Mouse (Mus musculus): Measurements from ENCODE around the gene Zbtb44.
A peak's percentile ranks its signal among the peaks of the same experiment; 100 is the strongest.

Zbtb44 gene

GRCm38 (mm10) chr9:31070706-31071105 lies 40.3 kb downstream of the Zbtb44 start:
- no peak for DNase-seq (ENCODE audit: low spot score in 2 of 2)

GRCm38 (mm10) chr9:31072256-31072655 lies 41.8 kb downstream of the Zbtb44 start:
- no peak for DNase-seq (ENCODE audit: low spot score in 2 of 2)

DNA sequence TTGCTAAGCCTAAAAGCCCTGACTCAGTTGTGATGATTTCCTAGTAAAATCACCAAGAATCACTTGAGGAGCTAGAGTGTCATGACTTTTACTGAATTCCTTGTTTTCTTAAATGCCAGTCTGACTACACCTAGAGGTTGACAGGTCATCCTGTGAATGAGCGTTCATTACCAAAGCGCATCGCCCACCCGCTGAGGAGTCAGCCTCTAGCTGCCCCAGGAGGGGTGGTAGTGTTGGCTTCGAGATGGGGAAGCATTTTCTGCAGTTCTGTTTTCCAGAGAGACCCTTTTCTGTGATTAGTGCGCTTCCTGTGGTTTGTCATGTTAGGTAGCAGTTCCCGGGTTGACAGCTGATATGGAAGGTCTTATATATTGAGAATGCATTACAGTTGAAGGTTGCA lies 43.4 kb downstream of the Zbtb44 start:
- no peak for DNase-seq (ENCODE audit: low spot score in 2 of 2)

- no peak for DNase-seq (ENCODE audit: low spot score in 2 of 2)
These were observed 44.4 kb downstream of the Zbtb44 start for GRCm38 (mm10) chr9:31074836-31075235.

DNA sequence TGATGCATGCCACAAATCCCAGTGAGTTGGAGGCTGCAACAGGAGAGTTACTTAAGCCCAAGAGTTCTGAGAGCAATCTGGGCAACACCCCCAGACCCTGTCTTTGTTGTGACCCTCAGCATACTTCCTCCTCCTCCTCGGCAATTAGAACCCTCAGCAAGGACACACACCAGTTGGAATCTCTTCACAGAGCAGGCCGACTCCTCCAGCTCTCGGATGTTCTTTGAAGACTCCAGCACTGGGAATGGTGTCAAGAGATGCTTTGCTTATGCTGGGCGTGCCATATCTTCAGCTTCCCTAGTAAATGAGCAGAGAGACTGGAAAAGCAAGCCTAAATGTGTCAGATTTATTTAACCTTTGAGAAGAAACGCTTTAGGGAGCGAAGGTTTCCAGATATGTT lies 50.3 kb downstream of the Zbtb44 start:
- no peak for DNase-seq (ENCODE audit: low spot score in 2 of 2)

GRCm38 (mm10) chr9:31082054-31082666 lies 51.7 kb downstream of the Zbtb44 start:
- peak; percentile 49 to 66 for DNase-seq (ENCODE audit: low spot score in 2 of 2)

- no peak for DNase-seq (ENCODE audit: low spot score in 2 of 2)
These were observed 52.3 kb downstream of the Zbtb44 start for GRCm38 (mm10) chr9:31082771-31083170.

- no peak for DNase-seq (ENCODE audit: low spot score in 2 of 2)
These were observed 55.1 kb downstream of the Zbtb44 start for GRCm38 (mm10) chr9:31085556-31085955.

- DNase-seq (ENCODE audit: low spot score in 2 of 2), result peak; percentile 24 to 49
These were observed 55.8 kb downstream of the Zbtb44 start for GRCm38 (mm10) chr9:31086085-31086753.

DNA sequence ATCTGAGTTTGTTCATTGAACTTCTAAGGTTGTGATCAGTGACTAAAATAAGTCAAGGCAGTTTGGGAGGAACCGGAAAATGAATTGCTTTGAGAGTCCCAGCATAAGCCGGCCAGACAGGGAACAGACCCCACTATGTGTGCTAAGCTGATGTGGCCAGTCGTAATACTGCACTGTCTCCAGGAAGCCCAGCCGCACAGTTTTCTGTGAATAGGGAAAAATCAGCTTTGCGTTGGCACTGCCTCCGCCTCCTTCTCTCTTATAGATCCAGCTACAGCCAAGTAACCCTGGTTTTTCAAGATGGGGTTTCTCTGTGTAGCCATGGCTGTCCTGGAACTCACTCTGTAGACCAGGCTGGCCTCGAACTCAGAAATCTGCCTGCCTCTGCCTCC lies 56.3 kb downstream of the Zbtb44 start:
- no peak for DNase-seq (ENCODE audit: low spot score in 2 of 2)

DNA sequence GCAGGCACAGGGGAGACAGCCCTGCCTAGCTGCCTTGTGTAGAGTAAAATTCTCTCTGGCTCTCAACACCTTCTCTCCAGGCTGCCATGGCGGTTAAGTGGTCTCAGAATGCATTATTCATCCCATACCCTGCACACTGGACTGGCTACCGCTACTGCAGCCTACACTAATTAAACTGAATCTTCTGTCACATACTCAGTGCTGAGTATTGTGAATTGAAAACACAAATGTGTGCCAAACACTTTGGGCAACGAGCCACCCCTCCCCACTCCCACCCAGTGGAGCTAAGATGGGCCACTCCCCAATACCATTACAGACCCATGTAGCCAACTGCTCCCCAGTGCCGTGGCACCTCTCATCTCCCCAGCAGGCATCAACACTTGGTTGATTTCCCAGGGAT lies 57.0 kb downstream of the Zbtb44 start:
- DNase-seq (ENCODE audit: low spot score in 2 of 2), result no peak

DNA sequence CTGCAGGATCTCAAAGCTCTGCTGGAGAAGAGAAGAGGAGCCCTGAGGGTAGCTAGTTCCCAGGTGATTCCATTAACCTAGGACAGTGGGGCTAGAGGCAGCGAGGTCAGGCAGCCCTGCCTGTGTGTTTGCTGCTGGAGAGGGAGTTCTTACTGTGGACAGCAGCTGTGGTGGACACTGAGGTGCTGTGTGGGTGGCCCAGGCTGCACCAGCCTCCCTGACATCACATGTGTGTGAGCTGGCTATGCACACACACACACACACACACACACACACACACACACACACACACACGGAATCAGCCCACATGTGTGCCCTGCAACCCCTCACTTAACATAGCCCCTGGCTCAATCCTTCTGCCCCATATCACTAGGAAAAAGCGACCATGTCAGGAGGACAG lies 57.7 kb downstream of the Zbtb44 start:
- DNase-seq (ENCODE audit: low spot score in 2 of 2), result no peak

DNA sequence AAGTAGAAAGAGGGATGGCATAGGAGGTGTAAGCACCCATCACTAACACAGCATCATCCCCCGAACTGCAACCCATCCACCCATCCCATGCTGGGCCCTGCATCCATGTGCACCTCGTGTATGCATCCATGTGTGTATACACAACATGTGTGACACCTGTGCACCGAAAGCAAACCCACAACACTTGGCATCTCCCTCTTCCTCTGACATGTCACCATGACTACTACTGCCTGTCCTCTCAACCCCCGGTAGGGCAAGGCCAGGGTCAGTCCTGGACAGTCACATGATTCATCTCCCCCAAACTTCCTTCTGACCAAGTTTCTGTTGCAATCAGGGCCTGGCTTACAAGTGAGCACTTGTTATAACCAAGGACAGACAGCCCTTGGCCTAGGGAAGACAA lies 58.4 kb downstream of the Zbtb44 start:
- no peak for DNase-seq (ENCODE audit: low spot score in 2 of 2)

DNA sequence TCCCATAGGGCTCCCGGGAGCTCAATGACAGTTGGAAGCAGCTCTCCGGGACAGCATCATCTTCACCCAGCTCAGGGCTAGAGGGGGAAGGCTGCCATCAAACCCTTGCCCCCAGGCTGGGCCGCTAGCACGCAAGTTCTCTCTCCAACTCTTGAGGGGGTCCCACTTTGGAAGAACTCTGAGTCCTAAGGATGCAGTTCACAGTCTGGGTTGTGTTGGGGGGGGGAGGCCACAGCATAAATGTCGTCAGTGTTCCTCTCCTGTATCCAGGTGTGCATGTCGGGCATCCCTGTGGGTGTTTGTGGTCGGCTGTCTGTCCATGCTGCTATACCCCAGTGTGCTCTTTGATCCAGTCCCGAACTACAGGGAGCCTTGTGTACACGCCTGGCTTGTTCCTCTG lies 59.1 kb downstream of the Zbtb44 start:
- DNase-seq (ENCODE audit: low spot score in 2 of 2), result no peak

DNA sequence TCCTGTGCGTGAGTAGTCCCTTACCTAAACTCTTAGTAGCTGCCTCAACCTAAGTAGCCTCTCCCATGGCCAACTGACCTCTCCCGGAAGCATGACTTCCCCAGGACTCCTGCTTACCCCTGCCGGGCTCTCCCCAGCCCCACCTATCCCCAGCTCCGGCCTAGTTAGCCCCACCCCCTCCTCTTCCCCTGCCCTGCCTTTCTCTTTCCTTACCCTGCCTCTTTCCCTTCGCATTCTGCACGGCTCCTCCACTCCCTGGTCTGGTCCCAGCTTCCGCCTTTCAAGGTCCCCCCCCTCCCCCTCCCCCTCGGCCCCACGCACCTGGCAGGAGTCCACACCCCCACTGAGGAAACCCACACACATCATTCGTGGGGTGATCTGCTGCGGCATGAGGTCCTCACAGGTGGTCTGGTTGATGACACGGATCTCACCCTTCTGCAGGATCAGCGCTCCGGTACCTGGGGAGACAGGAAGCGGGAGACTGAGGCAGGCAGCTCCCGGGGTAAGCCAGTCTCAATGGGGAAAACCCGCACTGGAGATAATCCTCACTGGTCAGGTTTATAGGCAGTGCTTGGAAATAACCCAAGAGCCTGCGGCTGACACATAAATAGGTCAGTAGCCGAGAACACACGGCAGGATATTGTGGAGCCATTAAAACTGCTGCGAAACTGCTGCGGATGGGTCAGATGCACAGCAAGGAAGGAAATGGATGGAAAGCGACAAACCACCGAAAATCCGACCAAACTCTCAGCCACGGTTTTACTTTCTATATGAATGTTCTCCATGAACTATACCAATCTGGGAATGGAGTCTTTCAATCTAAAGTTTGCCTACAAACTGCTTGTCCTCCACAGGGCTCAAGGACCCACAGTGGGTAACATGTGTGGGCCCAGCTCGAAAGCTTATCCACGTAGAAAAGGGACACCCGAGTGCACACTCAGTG lies 59.9 kb downstream of the Zbtb44 start:
- no peak for DNase-seq (ENCODE audit: low spot score in 2 of 2)

DNA sequence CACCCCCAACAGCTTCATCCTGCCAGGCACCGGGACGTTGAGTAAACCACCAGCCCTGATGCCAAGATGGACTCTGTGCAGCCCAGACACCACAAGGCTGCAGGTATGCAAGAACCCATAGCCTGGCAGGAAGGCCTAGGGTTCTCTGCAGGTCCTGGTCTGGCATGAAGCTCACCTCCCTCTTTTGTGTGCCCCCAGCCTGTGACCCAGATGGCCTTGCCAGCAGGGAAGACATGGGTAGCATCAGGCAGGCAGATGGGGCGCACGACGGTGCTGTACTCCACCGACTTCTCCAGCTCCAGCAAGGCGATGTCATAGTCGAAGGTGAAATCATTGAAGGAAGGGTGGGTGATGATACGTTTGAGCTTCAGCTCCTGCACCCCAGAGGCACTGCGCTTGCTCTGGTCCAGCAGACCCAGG lies 60.7 kb downstream of the Zbtb44 start:
- DNase-seq (ENCODE audit: low spot score in 2 of 2), result no peak

- no peak for DNase-seq (ENCODE audit: low spot score in 2 of 2)
These were observed 61.8 kb downstream of the Zbtb44 start for GRCm38 (mm10) chr9:31092111-31092832.

- DNase-seq (ENCODE audit: low spot score in 2 of 2), result no peak
These were observed 62.4 kb downstream of the Zbtb44 start for GRCm38 (mm10) chr9:31092833-31093195.

DNA sequence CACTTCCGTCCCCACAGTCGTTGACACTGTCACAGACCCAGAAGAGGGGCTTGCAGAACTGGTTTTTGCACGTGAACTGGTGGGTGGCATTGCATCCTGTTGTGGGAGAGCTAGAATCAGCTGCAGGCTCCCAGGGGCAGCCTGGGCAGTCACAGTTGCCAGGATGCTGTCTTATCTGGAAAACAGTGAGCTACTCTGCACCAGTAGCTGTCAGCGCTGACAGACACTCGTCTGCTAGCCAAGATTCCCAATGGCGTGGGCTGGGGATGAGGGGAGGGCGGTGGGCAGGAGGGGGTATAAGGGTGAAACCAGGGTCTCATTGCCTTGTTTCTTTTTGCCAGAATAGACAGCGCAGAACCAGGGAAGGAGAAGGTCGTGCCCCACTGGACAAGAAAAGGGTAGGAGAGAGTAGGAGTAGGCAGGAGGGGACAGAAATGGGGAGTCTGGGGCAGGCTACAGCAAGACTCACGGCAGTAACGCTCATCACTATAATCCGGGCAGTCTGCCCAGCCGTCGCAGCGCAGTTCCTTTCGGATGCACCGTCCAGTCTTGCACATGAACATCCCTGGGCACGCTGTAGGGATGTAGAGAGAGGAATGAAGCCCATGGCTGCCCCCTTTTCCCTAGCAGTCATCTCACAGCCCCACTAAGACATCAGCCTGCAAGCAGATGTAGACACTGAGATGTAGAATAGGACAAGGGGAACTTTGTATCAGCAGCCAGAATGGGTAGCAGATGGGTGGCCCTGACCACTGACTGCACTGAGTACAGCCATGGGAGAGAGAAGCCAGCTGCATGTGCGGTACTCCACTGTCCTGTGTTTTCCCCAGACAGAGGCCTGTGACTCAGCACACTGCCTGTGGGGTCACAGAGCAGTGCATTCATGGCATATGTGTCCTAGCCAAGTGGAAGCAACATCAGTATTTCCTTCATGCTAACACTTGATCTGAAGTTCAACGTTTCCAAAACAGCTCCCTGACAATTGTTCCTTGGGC lies 66.9 kb downstream of the Zbtb44 start:
- no peak for DNase-seq (ENCODE audit: low spot score in 2 of 2)

DNA sequence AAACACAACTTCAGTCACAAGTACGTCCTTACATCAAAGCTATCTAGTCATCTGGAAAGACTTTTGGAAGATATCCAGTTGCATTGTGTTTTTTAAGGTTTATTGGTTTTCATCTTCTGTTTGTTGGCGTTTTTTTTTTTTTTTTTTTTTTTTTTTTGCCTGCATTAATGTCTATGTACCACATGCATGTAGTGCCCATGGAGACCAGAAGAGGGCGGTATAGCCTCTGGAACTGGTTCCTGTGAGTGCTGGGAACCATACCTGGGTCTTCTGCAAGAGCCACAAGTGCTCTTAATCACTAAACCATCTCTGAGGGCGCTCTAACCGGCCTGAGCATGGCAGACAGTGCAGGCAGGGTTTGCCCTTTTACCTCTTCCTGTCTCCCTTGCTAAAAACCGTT lies 67.7 kb downstream of the Zbtb44 start:
- no peak for DNase-seq (ENCODE audit: low spot score in 2 of 2)

GRCm38 (mm10) chr9:31108464-31108863 lies 78.0 kb downstream of the Zbtb44 start:
- DNase-seq (ENCODE audit: low spot score in 2 of 2), result no peak

Measured in natural killer cell, adult 2 months (primary cell).